Mouse (Mus musculus) adipocyte (in vitro differentiated cells): Measurements from ENCODE around the gene 2200002J24Rik.

ENCODE experiments used
- DNase-seq: peaks from one replicate; pipeline ENCODE4 v3.0.0-alpha.2; 2016; ENCODE audit warnings: low spot score

Gene 2200002J24Rik

DNA sequence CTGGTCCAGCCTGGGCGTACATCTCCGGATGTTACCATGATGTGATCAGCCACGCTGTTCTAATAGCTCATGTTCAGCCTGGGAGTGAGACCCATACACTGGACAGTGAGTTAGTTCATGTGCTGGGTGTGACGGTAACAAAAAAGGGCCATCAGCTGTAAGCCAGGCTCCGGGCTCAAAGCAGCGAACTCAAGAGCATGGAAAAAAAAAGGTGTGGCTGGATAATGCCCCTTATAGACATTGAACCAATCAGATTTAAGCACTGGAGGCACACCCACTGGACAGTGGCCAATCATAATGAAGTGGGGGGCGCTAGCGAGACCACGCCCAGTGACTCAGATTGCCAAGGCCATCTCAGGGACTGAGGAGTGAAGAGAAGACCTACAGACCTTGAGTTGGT, at the start of gene 2200002J24Rik:
2200002J24Rik (plus strand) TSS at position 338 of the 400 bp plus-strand sequence.
- no peak for DNase-seq

DNA sequence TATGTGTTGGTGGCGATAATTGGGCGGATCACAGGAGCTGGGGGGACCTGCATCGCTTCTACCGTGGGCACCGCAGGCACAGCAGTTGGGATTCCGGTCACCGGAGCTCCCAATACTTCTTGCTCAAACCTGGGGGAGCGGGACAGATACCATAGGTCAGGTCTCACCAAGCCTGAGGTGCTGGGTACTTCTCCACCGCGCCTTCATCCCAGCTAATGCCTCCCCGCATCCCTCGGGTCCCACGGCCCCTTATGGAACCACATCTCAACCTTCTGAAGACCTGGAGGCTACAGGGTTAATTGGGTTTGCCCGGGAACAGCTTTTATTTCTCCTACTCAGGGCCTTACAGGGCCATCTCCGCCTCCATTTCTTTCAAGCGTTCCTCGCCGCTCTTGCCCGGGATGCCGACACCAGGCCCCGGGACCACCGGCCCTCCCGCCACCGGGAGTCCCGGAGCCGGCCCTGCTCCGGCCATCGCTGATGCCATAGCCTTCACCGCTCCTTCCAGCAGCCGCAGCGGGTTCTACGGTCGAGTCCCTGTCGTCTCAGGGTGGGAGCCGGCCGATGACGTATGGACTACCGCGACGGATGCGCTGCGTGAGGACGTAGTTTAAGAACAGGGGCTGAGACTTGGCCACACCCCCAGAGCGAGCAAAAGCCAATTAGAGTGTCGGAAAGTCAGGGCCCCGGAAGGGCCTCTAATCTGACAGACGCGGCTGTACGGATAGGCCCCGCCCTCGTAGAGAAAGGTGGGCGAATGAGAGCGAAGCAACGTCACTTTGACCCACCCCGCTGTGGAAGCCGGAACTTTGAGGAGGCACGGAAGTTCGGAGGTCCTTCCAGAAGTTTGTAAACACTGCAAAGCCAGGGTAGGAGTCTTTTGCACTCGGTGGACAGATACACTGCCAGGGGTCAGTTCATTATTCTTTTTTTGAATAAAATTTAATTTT, 48.9 kb upstream of the 2200002J24Rik start, which contains the start of gene Rbm42:
Rbm42 (minus strand) TSS at position 727 of the 950 bp plus-strand sequence.
- DNase-seq = peak; percentile 98

GRCm38 (mm10) chr7:30664529-30665200, 34.1 kb upstream of the 2200002J24Rik start, which contains the start of gene Haus5:
Haus5 (minus strand) TSS chr7:30664994.
- DNase-seq = peak; percentile 86

GRCm38 (mm10) chr7:30665321-30665720, 33.4 kb upstream of the 2200002J24Rik start:
- DNase-seq = no peak

- peak; percentile 17 for DNase-seq
Observed at GRCm38 (mm10) chr7:30669229-30669628, 29.5 kb upstream of the 2200002J24Rik start.

GRCm38 (mm10) chr7:30671480-30671879, 27.2 kb upstream of the 2200002J24Rik start, which contains the start of gene Pmis2:
Pmis2 (minus strand) TSS chr7:30671605.
- no peak for DNase-seq

GRCm38 (mm10) chr7:30678263-30678975, 20.3 kb upstream of the 2200002J24Rik start:
- peak; percentile 61 for DNase-seq

DNA sequence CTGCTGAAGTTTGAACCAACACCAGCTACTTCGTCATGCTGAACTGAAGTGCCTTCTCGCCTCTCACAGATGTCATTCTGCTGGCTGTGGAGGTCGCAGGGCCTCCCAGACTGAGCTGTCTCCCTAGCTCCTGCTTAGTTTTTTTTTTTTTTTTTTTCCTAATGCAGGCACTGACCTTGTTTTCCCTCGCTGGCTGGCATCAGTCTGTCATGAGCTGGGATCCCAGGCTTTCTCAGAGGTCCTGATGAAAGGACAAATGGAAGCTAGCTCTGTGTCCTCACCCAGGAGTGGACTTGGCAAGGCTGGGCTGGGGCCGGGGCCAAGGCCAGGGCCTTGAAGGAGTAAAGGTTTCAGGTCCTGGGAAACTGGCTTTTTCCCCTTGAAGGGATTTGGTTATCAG, 16.8 kb upstream of the 2200002J24Rik start:
- no peak for DNase-seq

DNA sequence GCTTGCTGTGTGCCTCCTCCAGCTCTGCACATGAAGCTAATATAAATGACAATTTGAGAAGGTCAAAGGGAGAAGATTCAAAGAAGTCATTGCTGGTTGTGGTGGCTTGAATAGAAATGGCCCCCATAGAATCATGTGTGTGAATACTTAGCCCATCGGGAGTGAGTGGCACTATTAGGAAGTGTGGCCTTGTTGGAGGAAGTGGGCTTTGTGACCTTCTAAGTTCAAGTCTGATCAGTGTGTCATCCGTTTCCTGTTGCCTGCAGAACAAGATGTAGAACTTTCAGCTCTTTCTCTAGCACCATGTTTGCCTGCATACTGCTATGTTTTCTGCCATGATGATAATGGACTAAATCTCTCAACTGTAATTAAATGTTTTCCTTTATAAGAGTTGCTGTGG, 15.3 kb upstream of the 2200002J24Rik start:
- no peak for DNase-seq

- DNase-seq = no peak
Observed at GRCm38 (mm10) chr7:30688325-30688724, 10.4 kb upstream of the 2200002J24Rik start.

GRCm38 (mm10) chr7:30698101-30698500, 625 bp upstream of the 2200002J24Rik start:
- DNase-seq = no peak

GRCm38 (mm10) chr7:30706214-30706882, 7.6 kb downstream of the 2200002J24Rik start:
- DNase-seq = no peak

DNA sequence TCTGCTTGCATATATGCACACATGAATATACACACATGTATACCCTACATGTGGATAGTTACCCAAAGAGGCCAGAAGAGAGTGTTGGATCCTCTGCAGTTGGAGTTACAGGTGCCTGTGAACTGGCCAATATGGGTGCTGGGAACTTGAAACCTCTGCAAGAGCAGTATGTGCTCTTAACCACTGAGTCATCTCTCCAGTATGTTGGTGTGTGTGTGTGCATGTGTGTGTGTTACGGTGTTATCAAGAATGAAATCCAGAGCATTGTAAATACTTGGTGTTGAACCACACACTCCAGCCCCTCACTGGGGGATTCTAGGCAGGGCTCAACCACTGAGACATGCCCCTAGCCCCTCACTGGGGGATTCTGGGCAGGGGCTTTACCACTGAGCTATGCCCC, 8.7 kb downstream of the 2200002J24Rik start:
- no peak for DNase-seq

- DNase-seq = no peak
Observed at GRCm38 (mm10) chr7:30711942-30712341, 13.2 kb downstream of the 2200002J24Rik start, which contains the start of gene Atp4a. Atp4a (plus strand) TSS chr7:30712209.

GRCm38 (mm10) chr7:30717006-30717715, 18.4 kb downstream of the 2200002J24Rik start:
- no peak for DNase-seq

- DNase-seq = no peak
Observed at GRCm38 (mm10) chr7:30717716-30718046, 19.0 kb downstream of the 2200002J24Rik start.

DNA sequence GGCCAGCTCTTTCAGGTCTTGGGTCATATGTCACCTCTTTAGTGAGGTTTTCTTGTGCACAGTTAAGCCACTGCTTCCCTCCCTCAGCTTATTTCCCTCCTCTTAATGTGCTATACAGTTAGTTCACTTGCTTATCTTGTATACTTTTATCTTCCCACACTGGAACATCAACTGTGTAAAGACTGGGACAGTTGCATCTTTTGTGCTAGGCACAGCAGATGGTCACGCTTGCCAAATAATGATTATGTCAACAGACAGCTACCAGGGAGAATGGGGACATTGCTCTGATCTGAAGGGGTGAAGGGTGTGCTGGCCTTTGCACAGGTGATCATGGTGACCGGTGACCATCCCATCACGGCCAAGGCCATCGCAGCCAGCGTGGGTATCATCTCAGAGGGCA, 20.9 kb downstream of the 2200002J24Rik start:
- DNase-seq = no peak

GRCm38 (mm10) chr7:30721286-30721685, 22.6 kb downstream of the 2200002J24Rik start:
- no peak for DNase-seq

DNA sequence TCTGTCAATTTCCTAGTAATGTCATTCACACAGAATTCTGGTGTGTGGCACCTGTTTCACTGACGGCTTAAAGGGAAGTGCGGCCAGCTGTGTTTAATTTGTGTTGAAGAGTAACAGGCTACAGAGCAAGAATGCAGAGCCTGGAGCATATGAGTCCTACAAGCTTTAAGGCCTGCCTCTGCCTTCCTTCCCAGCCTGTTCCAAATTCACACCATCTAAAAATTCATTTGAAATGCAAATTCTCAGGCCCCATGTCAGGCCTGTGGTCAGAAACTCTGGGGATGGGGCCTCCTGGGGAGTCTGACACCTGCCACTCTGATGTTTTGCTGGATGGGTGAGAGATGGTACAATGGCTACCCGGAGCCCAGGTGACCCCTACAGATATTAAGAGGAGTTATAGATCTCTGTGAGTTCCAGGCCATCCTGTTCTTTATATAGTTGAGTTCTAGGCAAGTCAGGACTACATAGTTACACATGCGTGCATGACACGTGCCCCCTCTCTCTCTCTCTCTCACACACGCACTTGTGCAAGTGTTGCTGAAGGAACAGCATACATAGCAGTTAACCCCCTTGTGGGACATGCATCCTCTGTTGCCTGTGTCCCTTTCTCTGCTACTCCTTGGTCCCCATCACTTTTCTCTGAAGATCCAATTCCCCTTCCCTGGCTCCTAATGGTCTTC, 24.7 kb downstream of the 2200002J24Rik start:
- DNase-seq = no peak

DNA sequence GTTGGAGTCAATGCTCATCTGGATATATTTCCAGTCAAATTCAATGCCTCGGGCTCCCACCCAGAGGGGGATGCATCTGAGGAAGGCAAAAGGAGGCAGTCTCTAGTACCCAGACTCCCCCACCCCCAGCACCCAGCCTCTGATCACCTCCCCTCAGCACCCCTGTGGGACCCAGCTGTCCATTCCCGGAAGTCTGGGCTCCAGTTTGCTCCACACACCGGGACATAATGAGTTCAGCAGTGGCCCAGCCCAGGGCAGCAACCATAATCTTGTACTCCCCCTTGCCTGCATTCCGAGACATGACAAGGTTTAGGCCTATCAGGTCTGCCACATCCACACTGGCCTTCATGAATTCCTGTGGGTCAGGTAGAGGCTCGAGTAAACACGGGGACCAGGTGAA, 29.5 kb downstream of the 2200002J24Rik start:
- no peak for DNase-seq
